Mouse (Mus musculus) CD4-positive, CD25-positive, alpha-beta regulatory T cell, adult 4 months (primary cell): ENCODE measurements around the gene Ddr2. TPM values are rescaled to one million over a fixed set of nuclear protein-coding genes. Genes with fewer than 3 reads are reported as not detected.
"Not testable (repeated sequence)": the region's sequence is repeated elsewhere in the genome, so short reads cannot be mapped to it uniquely, and the experiment has no call there.

ENCODE experiments used
- ATAC-seq: one replicate; pipeline ENCODE4 v1.8.0; 2017
- polyA plus RNA-seq, 2 experiments: library from polyadenylated mRNA; unstranded; fragments of 100-300 nt; shearing (Covaris generic); gene quantifications; one replicate each; pipeline ENCODE4 v1.2.1; 2017

Gene Ddr2
- not detected for polyA plus RNA-seq

DNA sequence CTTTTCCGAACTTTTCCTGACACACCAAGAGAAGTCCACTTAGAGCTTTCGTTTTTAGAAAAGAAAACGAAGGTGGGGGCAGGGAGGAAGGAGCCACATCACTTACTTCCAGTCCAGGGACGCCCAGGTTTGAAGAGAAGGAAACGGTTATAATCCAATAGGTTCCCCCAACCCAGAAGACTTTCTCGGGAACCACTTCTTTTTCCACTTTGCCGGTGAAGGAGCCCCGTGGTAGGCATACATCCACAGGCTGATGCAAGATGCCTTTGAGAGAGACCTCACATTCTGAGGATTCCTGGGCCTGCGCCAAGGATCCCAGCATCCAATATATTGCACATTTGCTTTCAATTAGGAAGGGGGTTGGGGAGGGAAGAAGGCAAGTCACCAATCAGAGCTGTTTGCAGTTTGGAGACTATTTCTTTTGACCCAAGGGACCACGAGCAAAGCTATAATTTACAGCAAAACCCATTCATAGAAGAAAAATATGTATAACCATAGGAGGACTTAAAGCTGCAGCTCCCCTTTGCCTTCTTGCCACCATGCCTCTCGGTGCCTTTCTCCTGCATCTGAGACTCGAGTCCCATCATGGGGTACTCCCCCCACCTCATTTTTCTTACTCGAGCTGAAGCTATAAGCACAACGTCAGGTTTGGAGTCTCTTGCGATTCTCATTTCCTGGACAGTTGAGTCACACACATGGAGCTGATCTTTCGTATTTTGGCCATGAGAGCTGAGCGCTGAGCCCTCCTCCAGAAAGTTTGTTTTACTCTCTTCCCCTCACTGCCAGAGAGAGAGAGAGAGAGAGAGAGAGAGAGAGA is at the start of gene Ddr2:
Ddr2 (minus strand) TSS at position 247 of the 817 bp plus-strand sequence.
- no peak for ATAC-seq

DNA sequence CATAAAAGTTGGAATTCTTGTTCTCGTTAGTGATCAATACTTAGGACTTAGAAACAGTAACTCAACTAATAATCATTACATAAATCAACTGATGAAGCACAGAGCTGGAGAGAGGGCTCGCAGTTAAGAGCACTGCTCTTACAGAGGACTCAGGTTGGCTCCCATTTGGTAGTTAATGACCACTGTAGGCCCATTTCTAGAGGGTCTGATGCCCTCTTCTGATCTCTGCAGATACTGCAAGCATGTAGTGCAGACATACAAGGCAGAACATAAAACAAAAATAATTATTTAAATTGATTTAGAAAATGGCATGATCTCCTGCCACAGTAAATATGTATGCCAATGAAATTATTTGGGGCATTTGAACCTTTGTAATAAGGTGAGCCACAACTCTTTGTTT is 49.1 kb upstream of the Ddr2 start:
- no peak for ATAC-seq

DNA sequence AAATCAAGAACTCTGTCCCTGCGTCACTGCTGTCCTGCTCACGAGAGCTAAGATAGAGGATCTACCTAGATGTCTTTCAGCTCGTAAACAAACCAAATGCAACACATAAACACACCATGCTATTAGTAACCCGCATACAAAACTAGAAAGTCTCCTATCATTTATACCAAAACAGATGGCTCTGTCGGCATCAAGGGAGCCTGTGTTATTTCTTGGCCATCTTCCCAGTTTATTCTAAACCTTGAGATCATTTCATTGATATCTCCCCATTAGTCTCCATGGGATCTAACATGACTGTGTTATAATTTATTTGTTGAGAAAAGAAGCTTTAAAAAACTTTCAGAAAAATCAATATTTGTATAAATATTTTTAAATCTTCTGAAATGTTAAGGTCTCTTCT is 45.2 kb upstream of the Ddr2 start:
- no peak for ATAC-seq

DNA sequence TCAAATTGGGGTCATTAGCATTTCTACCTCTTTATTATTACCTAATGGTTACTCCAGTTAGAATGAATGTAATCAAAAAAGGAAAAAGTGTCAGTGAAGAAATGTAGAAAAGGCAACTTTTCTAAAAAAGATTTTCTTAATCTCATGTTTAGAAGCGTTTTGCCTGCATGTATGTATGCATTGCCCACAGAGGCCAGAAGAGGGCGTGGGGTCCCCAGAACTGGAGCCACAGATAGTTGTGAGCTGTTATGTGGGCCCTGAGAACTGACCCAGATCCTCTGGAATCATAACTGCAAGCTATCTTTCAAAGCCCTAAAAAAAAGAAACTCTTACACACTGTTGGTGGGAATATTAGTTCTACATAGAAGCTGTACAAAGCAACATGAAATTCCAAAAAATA is 44.7 kb upstream of the Ddr2 start:
- ATAC-seq: no peak

DNA sequence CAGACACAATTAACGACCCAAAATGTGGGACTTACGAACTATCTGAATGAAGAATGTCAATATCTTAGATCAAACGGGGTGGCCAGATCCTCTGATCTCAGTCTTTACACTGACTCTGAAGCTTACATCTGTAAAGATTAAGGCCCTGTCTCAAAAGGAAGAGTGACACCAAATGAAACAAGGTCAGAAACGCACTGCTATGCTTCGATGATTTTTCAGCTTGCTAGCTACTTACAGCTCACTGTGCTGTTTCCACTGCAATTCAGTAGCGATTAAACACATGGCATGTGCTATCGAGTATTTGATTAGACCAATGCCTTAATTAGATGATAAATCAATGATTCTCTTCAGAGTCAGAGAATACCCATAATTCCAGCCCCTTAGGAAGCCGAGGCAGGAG is 43.4 kb upstream of the Ddr2 start:
- no peak for ATAC-seq

DNA sequence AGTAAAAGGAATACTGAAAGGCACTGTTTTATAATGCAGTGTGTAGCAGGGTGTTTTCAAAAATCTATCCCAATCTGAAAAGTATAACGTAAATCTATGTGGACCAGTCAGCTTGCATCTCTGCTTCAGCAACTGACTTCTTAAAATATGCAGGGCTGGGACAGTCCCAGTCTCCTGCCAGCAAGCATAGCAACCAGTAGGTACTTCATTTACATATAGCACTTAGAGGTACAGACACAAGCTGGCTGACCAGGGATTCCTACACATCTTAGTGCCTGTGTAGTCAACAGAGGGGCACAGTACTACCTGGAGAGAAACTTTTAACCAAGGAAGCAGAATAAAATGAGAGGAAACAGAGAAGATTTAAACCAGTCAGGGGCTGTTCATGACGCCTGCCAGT is 42.0 kb upstream of the Ddr2 start:
- peak; percentile 93 for ATAC-seq

DNA sequence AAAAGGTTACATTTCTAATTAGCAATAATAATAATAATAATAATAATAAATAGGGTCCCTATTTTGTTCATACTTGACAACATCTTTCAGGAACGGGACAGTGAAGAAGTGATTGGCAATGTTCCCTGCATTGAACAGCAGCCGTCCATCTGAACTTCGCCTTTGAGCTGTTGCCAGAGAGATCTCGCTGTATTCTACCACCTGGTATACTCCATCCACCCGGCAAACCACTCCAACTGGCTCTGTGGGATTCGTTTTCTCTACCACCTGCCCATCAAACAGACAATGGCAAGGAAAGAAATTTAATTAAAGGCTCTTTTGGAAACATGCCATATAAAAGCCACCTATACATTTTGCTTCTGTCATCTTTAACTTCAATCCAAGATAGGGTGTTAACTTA is 40.3 kb upstream of the Ddr2 start:
- ATAC-seq: no peak

DNA sequence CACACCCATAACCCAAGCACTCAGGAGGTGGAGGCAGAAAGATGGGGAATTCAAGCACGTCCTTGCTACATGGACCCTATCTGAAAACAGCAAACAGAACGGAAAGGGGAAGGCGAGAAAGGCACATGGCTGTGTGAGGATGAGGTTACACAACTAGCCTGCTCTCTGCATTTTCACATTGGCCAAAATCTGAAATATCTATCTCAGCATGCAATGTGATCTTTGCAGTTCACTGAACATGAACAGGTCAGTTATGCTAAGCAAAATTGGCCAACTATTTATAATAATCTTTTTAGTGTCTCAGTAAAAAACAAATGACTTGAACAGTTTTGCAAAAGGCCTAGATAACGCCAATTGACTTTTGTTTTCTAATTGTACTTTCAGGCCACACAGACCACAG is 39.2 kb upstream of the Ddr2 start:
- ATAC-seq: no peak

DNA sequence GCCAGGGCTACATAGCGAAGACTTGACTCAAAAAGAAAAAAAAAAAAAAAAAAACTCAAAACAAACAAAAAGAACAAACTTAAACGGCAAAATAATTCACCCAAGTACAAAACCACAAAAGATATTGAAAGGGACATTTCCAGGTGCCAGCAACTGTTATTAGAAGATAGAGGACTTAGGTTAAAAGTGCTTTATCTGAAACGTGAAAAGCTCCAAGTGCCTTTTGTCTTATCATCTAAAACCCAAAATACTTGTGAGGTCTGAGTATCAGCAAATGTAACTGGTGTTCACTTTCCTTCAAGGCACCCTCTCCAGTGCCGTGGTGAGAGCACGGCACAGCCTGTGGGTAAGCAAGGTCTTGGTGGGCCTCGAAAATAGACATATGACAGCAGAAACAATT is 38.0 kb upstream of the Ddr2 start:
- no peak for ATAC-seq

DNA sequence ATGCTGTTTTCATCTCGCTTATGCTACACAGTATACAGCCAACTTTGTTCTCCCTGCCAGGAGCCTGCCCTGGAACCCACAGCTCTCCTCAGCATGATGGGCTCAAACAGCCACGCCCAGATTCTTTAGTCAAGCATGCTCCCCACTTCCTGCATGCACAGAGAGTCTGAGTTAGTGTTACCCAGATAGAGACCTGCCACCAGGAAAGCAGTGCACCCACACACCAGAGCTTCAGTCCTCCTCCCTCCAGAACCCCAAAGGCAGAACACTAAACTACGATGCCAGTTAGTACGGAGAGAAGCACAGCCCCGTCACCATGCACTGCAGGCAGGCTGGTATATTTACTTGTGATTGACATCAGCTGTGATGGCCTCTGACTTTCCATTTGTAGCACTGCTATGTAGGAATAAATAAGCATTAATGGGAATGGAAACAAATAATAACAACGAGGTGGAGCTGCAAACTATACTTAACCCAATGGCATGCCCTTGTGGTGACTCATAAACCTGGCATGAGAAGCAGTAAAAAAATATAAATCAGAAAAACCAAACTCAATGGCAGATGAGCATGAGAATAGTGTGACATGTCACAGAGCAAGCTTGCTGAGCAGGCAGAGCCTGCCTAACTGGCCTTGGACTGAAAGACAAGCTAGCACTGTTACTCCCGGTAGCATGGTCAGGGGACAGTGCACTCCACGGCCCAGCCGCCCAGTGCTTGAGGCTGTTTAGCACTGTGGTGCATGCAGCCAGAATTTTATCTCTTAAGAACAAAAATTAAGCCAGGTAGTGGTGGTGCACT is 37.3 kb upstream of the Ddr2 start:
- ATAC-seq: peak; percentile 83

DNA sequence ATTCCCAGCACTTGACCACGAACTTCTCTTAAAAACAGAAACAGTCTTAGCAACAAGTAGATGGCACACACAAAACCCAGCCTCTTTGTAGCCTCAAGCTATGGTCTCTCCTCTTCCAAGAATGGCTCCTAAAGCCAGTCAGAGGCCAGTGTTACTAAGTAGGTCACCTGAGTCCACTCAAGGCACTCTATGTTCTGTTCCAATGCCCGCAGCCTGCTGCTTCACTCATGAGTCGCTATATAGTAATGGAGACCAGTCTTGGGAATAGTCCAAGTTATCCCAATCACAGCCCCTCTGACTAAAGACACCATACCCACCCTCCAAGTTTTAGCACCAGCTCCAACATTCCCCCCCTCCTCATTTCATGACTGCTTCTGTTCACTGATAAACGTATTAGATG is 35.0 kb upstream of the Ddr2 start:
- no peak for ATAC-seq

DNA sequence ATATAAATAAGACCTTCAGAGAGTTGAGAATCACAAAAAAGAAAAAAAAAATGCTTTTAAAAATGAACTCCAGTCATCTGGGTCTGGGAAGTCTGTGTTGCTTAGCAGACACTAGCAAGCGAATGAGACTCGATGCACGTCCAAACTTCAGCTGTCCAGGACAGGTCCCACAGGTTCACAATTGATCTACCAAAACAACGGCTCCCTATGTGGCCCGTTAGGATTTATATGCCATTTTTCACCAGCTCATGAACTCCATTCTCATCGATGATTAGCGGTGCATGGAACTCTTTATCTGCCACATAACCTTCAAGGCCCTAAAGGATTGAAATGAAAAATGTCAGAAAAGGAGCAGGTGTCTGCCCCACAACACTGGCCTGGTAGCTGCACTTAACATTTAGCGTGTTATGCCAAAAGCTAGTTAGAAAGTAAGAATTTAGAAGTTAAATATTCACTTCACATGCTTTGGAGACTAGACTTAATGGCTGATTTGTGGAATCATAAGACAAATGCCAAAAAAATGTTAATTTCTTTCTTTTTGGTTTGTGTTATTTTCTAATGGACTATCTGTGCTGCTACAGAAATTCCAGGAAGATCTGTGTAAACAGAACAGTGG is 31.8 kb upstream of the Ddr2 start:
- no peak for ATAC-seq

DNA sequence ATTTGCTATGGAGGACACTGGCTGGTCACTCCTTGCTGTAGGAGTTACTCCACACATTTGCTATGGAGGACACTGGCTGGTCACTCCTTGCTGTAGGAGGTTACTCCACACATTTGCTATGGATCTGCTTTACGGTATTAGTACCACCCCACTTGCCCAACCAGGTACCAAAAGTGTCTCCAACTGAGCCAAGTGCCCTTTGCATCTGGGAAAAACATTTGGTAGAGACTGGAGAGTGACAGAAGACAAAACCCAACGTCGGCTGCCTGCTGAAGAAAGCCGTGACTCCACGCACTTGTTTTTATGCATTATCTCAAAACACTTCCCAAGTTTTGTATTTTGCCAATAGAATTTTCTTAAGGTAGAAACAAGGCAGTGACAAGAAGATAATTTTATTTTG is 31.1 kb upstream of the Ddr2 start:
- ATAC-seq: no peak

DNA sequence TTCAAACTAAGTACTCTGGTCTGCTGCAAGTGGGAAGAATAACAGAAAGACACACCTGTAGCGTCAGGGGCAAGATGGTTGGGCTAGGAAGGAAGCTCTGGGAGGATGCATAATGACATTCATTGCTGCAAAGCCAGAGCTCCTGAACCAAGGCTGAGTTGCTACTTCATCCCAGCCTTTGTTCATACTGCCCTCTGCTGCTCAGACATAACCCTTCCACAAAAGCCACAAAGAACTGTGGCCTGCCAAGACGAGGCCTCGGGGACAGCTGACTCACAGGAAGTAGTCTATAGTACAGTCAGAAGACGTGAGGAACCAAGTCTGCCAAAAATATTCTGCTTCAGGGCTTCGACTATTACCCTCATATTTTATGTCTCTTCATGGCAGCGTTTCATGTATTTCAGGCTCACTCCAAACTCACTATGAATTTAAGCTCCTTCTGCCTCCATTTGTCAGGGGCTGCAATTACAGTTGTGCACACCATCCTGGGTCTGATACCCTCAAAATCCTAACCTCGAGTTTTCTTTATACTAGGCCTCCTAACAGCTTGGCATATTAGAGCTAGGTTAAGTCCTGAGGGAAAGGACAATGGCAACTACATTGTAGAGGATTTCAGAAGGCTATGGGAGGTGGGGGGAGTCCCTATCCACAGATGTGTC is 25.9 kb upstream of the Ddr2 start:
- peak; percentile 100 for ATAC-seq

DNA sequence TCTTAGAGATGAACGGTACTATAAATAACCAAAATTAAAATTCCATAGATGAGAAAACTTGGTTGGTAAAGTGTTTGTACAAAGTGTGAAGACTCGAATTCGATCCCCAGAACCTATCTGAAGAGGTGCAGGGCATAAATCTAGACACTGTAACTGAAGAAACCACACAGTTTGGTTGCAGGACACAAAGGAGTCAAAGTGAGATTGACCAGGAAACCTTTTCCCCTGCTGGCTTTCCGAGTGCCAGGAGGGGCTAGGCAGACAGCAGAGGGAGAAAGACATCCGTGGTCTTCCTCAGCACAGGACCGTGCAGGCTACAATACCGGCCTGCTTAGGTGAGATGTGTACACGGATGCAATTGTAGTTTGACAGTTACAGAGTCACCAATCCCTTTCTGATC is 23.7 kb upstream of the Ddr2 start:
- no peak for ATAC-seq

DNA sequence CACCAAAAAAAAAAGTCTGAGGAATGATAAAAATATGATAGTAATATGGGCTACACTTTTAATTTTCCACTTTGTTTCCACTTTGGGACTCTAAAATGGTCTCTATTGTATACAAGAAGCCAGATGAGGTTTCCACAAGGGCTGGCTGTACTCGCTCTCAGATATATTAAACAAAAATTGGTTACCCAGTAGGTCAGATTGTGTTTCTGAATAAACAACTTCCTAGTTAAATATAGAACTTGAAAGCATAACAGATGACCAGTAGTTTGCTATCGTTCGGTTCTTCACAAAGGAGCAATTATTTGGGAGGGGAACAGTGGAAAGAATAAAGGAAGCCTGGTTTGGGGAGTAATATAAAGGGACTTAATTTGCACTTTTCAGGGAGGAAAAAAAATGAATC is 20.4 kb upstream of the Ddr2 start:
- ATAC-seq: no peak

DNA sequence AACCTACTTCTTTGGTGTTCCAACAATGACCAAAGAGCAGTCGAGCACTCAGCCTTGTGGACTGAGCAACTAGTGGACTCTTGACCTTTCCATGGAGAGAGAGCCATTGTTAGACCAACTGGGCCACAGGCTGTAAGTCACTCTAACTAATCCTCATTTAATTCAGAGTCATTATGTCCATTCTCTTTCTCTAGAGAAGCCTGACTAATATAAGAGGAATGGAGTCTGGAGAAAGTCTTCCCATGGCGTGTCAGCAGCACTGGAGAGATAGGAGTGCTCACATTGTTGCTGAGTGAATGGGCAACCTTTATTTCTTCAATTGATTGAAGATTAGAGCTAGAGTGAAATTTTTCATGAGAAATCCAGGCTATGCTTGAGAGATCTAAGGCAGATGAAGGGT is 14.1 kb upstream of the Ddr2 start:
- ATAC-seq: no peak

DNA sequence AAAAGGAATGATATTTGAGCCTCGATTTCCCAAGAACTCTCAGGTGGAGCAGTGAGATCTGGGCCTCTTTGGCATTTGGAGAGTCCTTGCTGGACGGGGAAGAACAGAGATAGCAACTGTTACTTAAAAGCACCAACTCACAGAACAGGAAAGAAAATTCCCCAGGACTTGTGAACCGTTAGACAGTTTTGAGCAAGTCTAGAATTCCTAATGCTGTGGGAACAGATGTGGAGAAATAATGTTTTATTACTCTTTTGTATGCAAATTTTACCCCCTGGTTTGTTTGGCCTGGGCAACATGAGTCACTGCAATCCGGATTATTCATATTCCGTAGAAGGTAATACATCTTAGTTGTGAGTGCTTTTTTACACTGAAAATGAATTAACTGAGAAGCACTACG is 3.1 kb upstream of the Ddr2 start:
- ATAC-seq: no peak

DNA sequence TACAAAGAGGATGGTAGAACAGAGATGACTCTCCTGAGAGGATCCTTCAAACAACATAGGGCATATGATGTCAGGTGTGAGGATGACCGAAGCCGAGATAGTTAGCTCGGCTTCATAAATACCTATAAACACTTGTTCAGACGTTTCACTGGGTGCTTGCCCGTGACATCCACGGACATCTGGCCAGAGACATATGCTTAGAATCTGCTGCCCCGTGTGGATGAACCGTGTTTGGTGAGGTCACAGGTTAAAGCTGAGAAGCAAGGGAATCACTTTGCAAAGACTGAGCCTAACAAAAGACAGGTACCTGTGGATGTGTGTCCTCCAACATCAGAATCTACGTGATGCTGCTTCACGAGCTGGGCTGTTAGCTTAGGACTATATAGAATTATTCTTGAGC is 1.7 kb upstream of the Ddr2 start:
- no peak for ATAC-seq

DNA sequence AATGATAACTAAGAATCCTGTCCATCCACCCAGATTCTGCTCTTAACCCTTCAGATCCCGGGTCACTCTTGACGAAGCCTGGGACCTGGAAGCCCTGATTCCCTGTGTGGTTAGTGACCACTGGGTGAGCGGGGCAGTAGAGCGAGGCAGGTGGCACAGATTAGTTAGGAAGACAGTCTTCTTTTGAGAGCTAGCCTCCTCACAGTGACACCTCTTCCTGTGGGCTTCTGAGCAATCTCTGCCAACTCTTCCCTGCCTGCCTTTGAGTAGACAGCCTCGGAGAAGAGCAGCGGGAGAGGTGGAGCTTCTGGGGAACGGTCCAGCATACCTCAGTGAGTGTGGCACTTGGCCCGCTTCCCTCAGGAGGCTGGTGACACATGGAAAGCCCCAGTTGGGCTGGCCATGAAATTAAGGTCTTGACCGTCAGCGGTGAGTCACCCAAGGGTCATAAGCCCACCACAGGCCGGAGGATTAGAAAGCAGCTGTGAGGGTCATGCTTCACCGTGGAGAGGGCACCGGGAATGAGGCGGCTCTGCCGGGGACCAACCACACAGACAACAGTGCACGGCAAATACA is 1.2 kb upstream of the Ddr2 start:
- no peak for ATAC-seq

DNA sequence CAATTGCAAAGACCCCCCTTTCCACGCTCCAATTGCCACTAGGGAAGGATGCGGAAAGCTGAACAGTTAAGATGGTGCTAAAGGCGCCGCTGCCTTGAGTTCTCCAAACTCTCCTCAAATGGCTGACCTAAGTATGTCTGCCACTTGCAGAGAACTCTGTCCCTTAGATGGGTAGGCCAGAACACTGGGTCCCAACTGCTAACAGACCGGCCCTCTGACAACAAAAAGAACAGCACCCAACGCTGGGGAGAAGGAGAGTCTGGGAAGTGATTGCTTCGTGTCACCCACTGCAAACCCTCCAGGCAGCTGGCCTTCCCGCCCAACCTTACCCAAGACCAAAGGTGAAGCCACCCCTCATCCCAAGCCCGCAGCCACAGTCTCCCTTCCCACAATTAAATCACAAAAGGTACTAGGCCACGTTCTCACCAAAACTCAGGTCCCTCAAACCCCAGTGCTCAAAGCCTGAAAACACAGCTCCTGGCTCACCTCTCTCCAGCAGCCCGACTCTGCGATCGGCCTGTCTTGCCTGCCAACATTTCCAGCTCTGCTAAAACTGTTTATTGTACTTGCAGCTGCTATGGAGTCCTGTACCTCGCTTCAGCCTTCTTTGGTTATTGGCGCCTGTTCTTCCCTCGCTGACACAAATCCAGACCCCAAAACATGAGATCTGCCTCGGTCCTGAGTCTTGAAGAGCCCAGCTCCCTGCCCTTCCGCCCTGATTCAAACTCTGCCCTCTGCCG is 616 bp downstream of the Ddr2 start:
- no peak for ATAC-seq

DNA sequence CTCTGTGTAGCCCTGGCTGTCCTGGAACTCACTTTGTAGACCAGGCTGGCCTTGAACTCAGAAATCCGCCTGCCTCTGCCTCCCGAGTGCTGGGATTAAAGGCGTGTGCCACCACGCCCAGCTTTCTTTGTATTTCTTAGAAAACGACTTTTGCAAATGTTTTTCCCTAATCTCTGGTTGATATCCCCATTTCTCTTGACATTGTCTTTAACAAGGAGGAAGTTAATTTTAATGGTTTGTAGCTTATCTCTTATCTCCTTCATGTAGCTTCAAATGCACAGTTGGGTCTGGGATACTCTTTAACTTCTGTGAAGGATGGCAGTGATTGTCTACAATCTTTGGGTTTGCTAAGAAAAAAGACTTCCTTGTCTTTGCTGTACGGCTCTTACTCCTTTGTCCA is 7.7 kb downstream of the Ddr2 start:
- ATAC-seq: not testable (repeated sequence)
